Mouse (Mus musculus) cerebellum, adult 2 months (tissue): ENCODE data around the gene Nadk2.

ENCODE experiments used
- CTCF ChIP-seq: fragments of 200-500 bp; IDR thresholded peaks from 2 replicates; pipeline ENCODE4 v1.5.1; 2011; ENCODE audit warnings: low read depth, mild to moderate bottlenecking, control low read depth, low read length, moderate library complexity, borderline replicate concordance; ENCODE audit not compliant: insufficient read depth
- POLR2A ChIP-seq: fragments of 200-500 bp; IDR thresholded peaks from 2 replicates; pipeline ENCODE4 v1.6.1; 2011; ENCODE audit warnings: low read length, control low read depth, borderline replicate concordance; ENCODE audit not compliant: insufficient read depth

DNA sequence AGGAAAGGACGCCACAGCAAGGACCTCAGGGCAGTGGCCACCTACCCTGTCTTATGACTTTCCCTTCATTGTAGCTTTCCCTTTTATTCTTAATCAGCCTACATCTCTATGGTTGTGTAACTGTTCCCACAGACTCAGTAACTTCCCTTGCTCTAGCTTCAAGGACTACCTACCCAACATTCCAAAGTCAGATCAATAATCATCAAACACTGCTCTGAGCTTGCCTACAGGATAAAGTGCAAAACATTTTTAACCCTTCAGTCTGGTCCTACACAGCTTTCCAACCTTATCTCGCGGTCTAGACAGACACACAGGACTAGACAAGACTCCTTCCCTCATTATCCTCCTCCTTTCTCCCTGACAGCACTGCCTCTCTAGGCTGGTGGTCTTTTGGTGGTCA, 707 bp upstream of the Nadk2 start:
- TF ChIP-seq CTCF (no peak), POLR2A (no peak)
